Mouse (Mus musculus) activated CD4-positive, CD25-positive, alpha-beta regulatory T cell (primary cell): ENCODE data around the gene Gm20878. TPM values are rescaled to one million over a fixed set of nuclear protein-coding genes. Genes with fewer than 3 reads are reported as not detected.

Experiments used
- polyA plus RNA-seq, 2 experiments: library from polyadenylated mRNA; unstranded; fragments of 100-300 nt; shearing (Covaris generic); gene quantifications; one replicate each; pipeline ENCODE4 v1.2.1; 2017

Gm20878 gene
- polyA plus RNA-seq: 1 to 10 TPM in 1 of 2 experiments, under 1 TPM in 1; 0.72 to 1.6 TPM

GRCm38 (mm10) chr4:41941272-41941671, at the start of gene Gm20878:
TSS of gene Gm20878 (plus strand) at chr4:41941572.

GRCm38 (mm10) chr4:41903310-41903709, 38.1 kb upstream of the Gm20878 start, which contains the start of gene Gm21541:
TSS of gene Gm21541 (plus strand) at chr4:41903610.

GRCm38 (mm10) chr4:41965758-41966157, 24.4 kb downstream of the Gm20878 start, which contains the start of gene Fam205a4:
TSS of gene Fam205a4 (plus strand) at chr4:41966058.

Other genes starting within 250 kb of the Gm20878 start
- not detected for gene Cntfr, start 244.5 kb upstream of the Gm20878 start, polyA plus RNA-seq
- gene Il11ra1, start 241.6 kb upstream of the Gm20878 start, polyA plus RNA-seq: 1 to 10 TPM; 2.7 to 5.1 TPM
- gene Rpp25l, start 228.0 kb upstream of the Gm20878 start, polyA plus RNA-seq: 10 to 100 TPM; 45.8 to 48.4 TPM
- gene Dctn3, start 218.4 kb upstream of the Gm20878 start, polyA plus RNA-seq: 100 to 1,000 TPM; 138 to 139 TPM
- not detected for gene Arid3c, start 210.4 kb upstream of the Gm20878 start, polyA plus RNA-seq
- gene Galt, start 186.3 kb upstream of the Gm20878 start, polyA plus RNA-seq: 10 to 100 TPM; 67.6 to 86.4 TPM
- 10 to 100 TPM; 21.2 to 31.7 TPM for gene Sigmar1, start 185.4 kb upstream of the Gm20878 start, polyA plus RNA-seq
- 1 to 10 TPM; 5.6 to 8.4 TPM for gene Ccl27a, start 167.3 kb upstream of the Gm20878 start, polyA plus RNA-seq
- not detected for gene Gm21541, start 38.0 kb upstream of the Gm20878 start, polyA plus RNA-seq
- not detected for gene Fam205a4, start 24.5 kb downstream of the Gm20878 start, polyA plus RNA-seq
- gene Gm21093, start 93.2 kb downstream of the Gm20878 start, polyA plus RNA-seq: not detected
- not detected for gene Gm3893, start 149.6 kb downstream of the Gm20878 start, polyA plus RNA-seq
- under 1 TPM in 1 of 2 experiments, not detected in 1; 0.49 TPM for gene Gm13304, start 173.2 kb downstream of the Gm20878 start, polyA plus RNA-seq
- not detected for gene Gm13306, start 211.9 kb downstream of the Gm20878 start, polyA plus RNA-seq
- not detected for gene Gm13305, start 227.0 kb downstream of the Gm20878 start, polyA plus RNA-seq